Mouse (Mus musculus): ENCODE measurements around the gene Doxl2. TPM values are rescaled to one million over a fixed set of nuclear protein-coding genes. Genes with fewer than 3 reads are reported as not detected.
"Not testable (repeated sequence)": the region's sequence is repeated elsewhere in the genome, so short reads cannot be mapped to it uniquely, and the experiment has no call there.

Doxl2 gene
- polyA plus RNA-seq (2015; fragmentation: Nextera tagmentation; extraction: Ambion mirVana), result not detected in 2 replicates

DNA sequence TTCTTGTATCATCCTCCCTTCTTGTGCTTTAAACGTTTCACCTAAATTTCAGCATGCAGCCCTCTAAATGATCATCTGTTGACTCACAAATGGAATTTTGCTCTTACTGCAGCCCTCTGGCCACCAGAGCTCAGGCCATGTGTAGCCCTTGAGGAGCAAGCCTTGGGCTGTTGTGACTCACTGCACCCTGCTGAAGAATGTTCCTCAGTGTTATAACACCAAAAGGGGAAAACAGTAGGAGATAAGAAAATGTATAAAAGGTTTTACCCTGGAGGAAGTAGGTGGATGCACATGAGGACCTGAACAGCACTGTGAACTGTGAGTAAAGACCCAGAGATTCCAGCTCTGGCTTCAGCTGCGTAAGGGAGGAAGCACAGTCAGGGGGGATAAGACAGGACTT is at the start of gene Doxl2:
TSS of gene Doxl2 (plus strand) at position 301 of the 400 bp plus-strand sequence.
- no peak for DNase-seq
- H3K4me3 ChIP-seq (replicated peaks), result no peak within 1 kb of the TSS
- no peaks in the 10 kb centered on the region for H3K36me3 ChIP-seq
- 66% methylated on average over 2 of the region's 2 CpGs for WGBS (ENCODE audit: insufficient replicate concordance)
- no peaks in the 10 kb centered on the region for H3K9me3 ChIP-seq (replicated peaks)
- H3K4me2 ChIP-seq, result no peak within 1 kb of the TSS
- H3K27me3 ChIP-seq, result no peaks in the 10 kb centered on the region
- ATAC-seq (ENCODE audit: low read depth), result no peak
- H3K27ac ChIP-seq, result no peak within 1 kb of the TSS
- no peak within 1 kb of the TSS for H3K9ac ChIP-seq
- no peaks in the 10 kb centered on the region for H3K4me1 ChIP-seq (replicated peaks)

GRCm38 (mm10) chr6:48929595-48929994 is 45.2 kb upstream of the Doxl2 start, which contains the start of gene 1600015I10Rik:
Gene 1600015I10Rik, plus strand, starts transcription at chr6:48929895.
- no peak within 1 kb of the TSS for H3K9ac ChIP-seq
- H3K4me1 ChIP-seq (replicated peaks), result no peaks in the 10 kb centered on the region
- H3K27me3 ChIP-seq, result no peaks in the 10 kb centered on the region
- no peak within 1 kb of the TSS for H3K4me2 ChIP-seq
- H3K36me3 ChIP-seq, result no peaks in the 10 kb centered on the region
- no peak for ATAC-seq (ENCODE audit: low read depth)
- no peaks in the 10 kb centered on the region for H3K9me3 ChIP-seq (replicated peaks)
- no peak for DNase-seq
- no peak within 1 kb of the TSS for H3K4me3 ChIP-seq (replicated peaks)
- H3K27ac ChIP-seq, result no peak within 1 kb of the TSS
- 62% methylated on average over 5 of the region's 5 CpGs for WGBS (ENCODE audit: insufficient replicate concordance)

GRCm38 (mm10) chr6:48949596-48949995 is 25.2 kb upstream of the Doxl2 start:
- Histone ChIP-seq H3K4me1 (replicated peaks) (no peaks in the 10 kb centered on the region), H3K9ac (no peak overlapping the region), H3K27ac (no peak overlapping the region), H3K9me3 (replicated peaks) (no peaks in the 10 kb centered on the region), H3K36me3 (no peaks in the 10 kb centered on the region), H3K27me3 (no peaks in the 10 kb centered on the region), H3K4me2 (no peak overlapping the region), H3K4me3 (replicated peaks) (no peak overlapping the region)
- DNase-seq (no peak), ATAC-seq (ENCODE audit: low read depth) (no peak)
- WGBS (ENCODE audit: insufficient replicate concordance), result 48% methylated on average over 2 of the region's 2 CpGs

DNA sequence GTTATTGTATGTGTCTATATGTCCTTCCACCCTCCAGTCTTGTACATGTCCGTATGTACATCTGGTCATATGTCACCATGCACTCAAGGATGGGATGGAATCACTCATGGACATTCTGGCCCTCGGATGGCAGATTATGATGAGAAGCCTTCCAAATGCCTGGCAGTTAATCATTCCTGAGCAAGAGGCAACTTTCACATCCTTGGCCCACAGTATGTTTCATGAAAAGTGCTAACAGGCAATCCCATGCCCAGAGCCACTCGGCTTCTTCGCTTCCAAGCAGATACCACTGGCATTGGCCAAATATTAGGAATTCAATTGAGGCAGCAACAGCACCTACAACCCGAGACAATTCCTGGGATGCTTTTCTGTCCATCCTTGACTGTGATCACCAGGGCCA is 24.1 kb upstream of the Doxl2 start:
- DNase-seq (no peak), ATAC-seq (ENCODE audit: low read depth) (no peak)
- WGBS (ENCODE audit: insufficient replicate concordance), result 59% methylated on average over 5 of the region's 5 CpGs
- no peaks in the 10 kb centered on the region for H3K36me3 ChIP-seq
- no peaks in the 10 kb centered on the region for H3K4me1 ChIP-seq (replicated peaks)
- no peaks in the 10 kb centered on the region for H3K9me3 ChIP-seq (replicated peaks)
- H3K27me3 ChIP-seq, result no peaks in the 10 kb centered on the region
- H3K27ac ChIP-seq, result no peak overlapping the region
- H3K4me2 ChIP-seq, result no peak overlapping the region
- no peak overlapping the region for H3K4me3 ChIP-seq (replicated peaks)
- no peak overlapping the region for H3K9ac ChIP-seq

DNA sequence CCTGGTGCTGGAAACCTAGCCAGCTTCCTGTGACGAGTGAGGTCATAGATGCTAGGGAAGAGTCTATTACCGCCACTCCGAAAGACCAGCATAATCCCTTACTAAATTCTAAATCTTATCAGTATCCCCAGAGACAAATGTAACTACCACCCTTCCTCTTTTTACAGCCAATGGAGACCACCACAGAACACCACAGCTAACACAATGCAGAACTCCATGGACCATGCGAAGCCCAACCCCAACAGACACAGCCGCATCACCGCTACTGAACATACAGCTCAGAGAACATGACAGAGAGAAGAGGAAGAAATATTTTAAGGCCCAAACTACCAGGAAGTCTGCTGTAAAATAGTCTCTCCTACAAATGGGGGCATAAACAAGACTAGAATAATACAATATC is 23.1 kb upstream of the Doxl2 start:
- no peak overlapping the region for H3K4me3 ChIP-seq (replicated peaks)
- ATAC-seq (ENCODE audit: low read depth) (no peak), DNase-seq (no peak)
- 30% methylated on average over 6 of the region's 6 CpGs for WGBS (ENCODE audit: insufficient replicate concordance)
- no peak overlapping the region for H3K27ac ChIP-seq
- no peaks in the 10 kb centered on the region for H3K36me3 ChIP-seq
- no peaks in the 10 kb centered on the region for H3K9me3 ChIP-seq (replicated peaks)
- H3K9ac ChIP-seq, result no peak overlapping the region
- no peaks in the 10 kb centered on the region for H3K27me3 ChIP-seq
- H3K4me2 ChIP-seq, result no peak overlapping the region
- no peaks in the 10 kb centered on the region for H3K4me1 ChIP-seq (replicated peaks)

- H3K4me2 ChIP-seq, result no peak overlapping the region
- H3K9ac ChIP-seq, result no peak overlapping the region
- ATAC-seq (ENCODE audit: low read depth), result no peak
- WGBS (ENCODE audit: insufficient replicate concordance), result 60% methylated on average over 5 of the region's 5 CpGs
- H3K4me1 ChIP-seq (replicated peaks), result no peaks in the 10 kb centered on the region
- H3K27me3 ChIP-seq, result no peaks in the 10 kb centered on the region
- no peak overlapping the region for H3K27ac ChIP-seq
- no peak for DNase-seq
- H3K36me3 ChIP-seq, result no peaks in the 10 kb centered on the region
- no peaks in the 10 kb centered on the region for H3K9me3 ChIP-seq (replicated peaks)
- H3K4me3 ChIP-seq (replicated peaks), result no peak overlapping the region
Observed at GRCm38 (mm10) chr6:48953220-48953619, 21.5 kb upstream of the Doxl2 start.

DNA sequence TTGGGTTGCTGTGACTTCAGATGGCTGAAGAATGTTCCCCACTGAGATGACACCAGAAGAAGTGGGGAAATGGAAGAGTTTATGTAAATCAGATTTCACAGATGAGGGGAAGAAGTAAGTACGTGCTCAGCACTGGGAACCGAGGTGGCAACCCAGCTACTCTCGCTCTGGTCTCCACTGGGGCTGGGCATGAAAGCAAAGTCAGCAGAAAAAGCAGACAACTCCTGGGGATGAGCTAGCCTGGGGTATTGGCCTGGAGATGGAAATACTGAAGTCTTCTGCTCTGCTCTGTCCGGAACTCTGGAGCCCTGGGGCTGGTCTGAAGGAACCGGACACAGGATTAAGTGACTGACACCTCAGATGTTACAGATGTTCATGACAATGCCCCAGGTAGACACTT is 20.6 kb upstream of the Doxl2 start:
- Histone ChIP-seq H3K4me3 (replicated peaks) (no peak overlapping the region), H3K4me1 (replicated peaks) (no peaks in the 10 kb centered on the region), H3K27me3 (no peaks in the 10 kb centered on the region), H3K9me3 (replicated peaks) (no peaks in the 10 kb centered on the region), H3K4me2 (no peak overlapping the region), H3K9ac (no peak overlapping the region), H3K36me3 (no peaks in the 10 kb centered on the region), H3K27ac (no peak overlapping the region)
- ATAC-seq (ENCODE audit: low read depth), result no peak
- 71% methylated on average over 5 of the region's 5 CpGs for WGBS (ENCODE audit: insufficient replicate concordance)
- DNase-seq, result no peak

- H3K4me1 ChIP-seq (replicated peaks), result no peaks in the 10 kb centered on the region
- H3K9me3 ChIP-seq (replicated peaks), result no peaks in the 10 kb centered on the region
- H3K27me3 ChIP-seq, result no peaks in the 10 kb centered on the region
- ATAC-seq (ENCODE audit: low read depth) (no peak), DNase-seq (no peak)
- H3K27ac ChIP-seq, result no peak overlapping the region
- no peak overlapping the region for H3K4me2 ChIP-seq
- H3K9ac ChIP-seq, result no peak overlapping the region
- no peak overlapping the region for H3K4me3 ChIP-seq (replicated peaks)
- 11% methylated on average over 1 of the region's 1 CpGs for WGBS (ENCODE audit: insufficient replicate concordance)
- no peaks in the 10 kb centered on the region for H3K36me3 ChIP-seq
Observed at GRCm38 (mm10) chr6:48954946-48955345, 19.8 kb upstream of the Doxl2 start.

GRCm38 (mm10) chr6:48956785-48957184 is 18.0 kb upstream of the Doxl2 start:
- DNase-seq, result no peak
- H3K36me3 ChIP-seq, result no peaks in the 10 kb centered on the region
- no peak overlapping the region for H3K9ac ChIP-seq
- no peak for ATAC-seq (ENCODE audit: low read depth)
- no peaks in the 10 kb centered on the region for H3K27me3 ChIP-seq
- no peak overlapping the region for H3K4me3 ChIP-seq (replicated peaks)
- no peak overlapping the region for H3K27ac ChIP-seq
- H3K4me1 ChIP-seq (replicated peaks), result no peaks in the 10 kb centered on the region
- 28% methylated on average over 4 of the region's 4 CpGs for WGBS (ENCODE audit: insufficient replicate concordance)
- H3K9me3 ChIP-seq (replicated peaks), result no peaks in the 10 kb centered on the region
- no peak overlapping the region for H3K4me2 ChIP-seq

- H3K27me3 ChIP-seq, result no peaks in the 10 kb centered on the region
- H3K4me3 ChIP-seq (replicated peaks), result no peak overlapping the region
- no peak overlapping the region for H3K9ac ChIP-seq
- H3K27ac ChIP-seq, result no peak overlapping the region
- no peaks in the 10 kb centered on the region for H3K9me3 ChIP-seq (replicated peaks)
- ATAC-seq (ENCODE audit: low read depth) (no peak), DNase-seq (no peak)
- no peaks in the 10 kb centered on the region for H3K4me1 ChIP-seq (replicated peaks)
- no peak overlapping the region for H3K4me2 ChIP-seq
- no peaks in the 10 kb centered on the region for H3K36me3 ChIP-seq
- 38% methylated on average over 1 of the region's 1 CpGs for whole genome bisulfite sequencing (ENCODE audit: insufficient replicate concordance)
Observed at GRCm38 (mm10) chr6:48958053-48958452, 16.7 kb upstream of the Doxl2 start.

- H3K36me3 ChIP-seq; H3K4me2 ChIP-seq; ATAC-seq (ENCODE audit: low read depth); H3K9ac ChIP-seq; H3K4me1 ChIP-seq (replicated peaks); H3K9me3 ChIP-seq (replicated peaks); H3K27me3 ChIP-seq; H3K27ac ChIP-seq; H3K4me3 ChIP-seq (replicated peaks); DNase-seq: not testable (repeated sequence)
- WGBS (ENCODE audit: insufficient replicate concordance), result 24% methylated on average over 7 of the region's 7 CpGs
Observed at GRCm38 (mm10) chr6:48959151-48959550, 15.6 kb upstream of the Doxl2 start.

DNA sequence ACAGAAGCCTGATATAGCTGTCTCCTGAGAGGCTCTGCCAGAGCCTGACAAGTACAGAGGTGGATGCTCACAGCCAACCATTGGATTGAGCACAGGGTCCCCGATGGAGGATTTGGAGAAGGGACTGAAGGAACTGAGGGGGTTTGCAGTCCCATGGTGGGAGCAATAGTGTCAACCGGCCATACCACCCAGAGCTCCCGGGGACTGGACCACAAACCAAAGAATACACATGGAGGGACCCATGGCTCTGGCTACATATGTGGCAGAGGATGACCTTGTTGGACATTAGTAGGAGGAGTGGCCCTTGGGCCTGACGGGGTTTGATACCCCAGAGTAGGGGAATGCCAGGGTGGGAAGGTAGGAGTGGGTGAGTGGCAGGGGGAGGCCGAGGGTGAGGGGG is 8.1 kb upstream of the Doxl2 start:
- not testable (repeated sequence) for H3K4me2 ChIP-seq; H3K4me1 ChIP-seq (replicated peaks); H3K9ac ChIP-seq; H3K27me3 ChIP-seq; H3K4me3 ChIP-seq (replicated peaks); H3K27ac ChIP-seq; DNase-seq; H3K36me3 ChIP-seq; ATAC-seq (ENCODE audit: low read depth); H3K9me3 ChIP-seq (replicated peaks)
- WGBS (ENCODE audit: insufficient replicate concordance), result 65% methylated on average over 5 of the region's 5 CpGs
